ENCODE assay signal across 10 mouse cellular contexts in genomic region chr13:52572451-52573446, GRCm38 (mm10). TPM values are rescaled to one million over a fixed set of nuclear protein-coding genes. Genes with fewer than 3 reads are reported as not detected.
DNase-seq lines count a peak whose midpoint lies in the region; ATAC-seq and TF ChIP-seq lines count a peak whose summit lies in the region.
"Had no signal": no experiment of that assay in that cellular context is flagged by ENCODE, and none has a peak within 500 bp of the region (broad histone marks: within the 10 kb centered on the region; RNA-seq: fewer than 3 reads in every experiment).

No protein-coding gene starts in this region.

- peak; percentile 99 for TF ChIP-seq EP300 in CH12.LX (IDR thresholded peaks at IDR 0.05; ENCODE audit: low read length)

- 78% methylated on average over 9 of the region's 9 CpGs for WGBS in hindbrain, postnatal 0 days
- WGBS in forebrain, postnatal 0 days, result 79% methylated on average over 9 of the region's 9 CpGs

- peak; percentile 53 for TF ChIP-seq POLR2A in CH12.LX (IDR thresholded peaks at IDR 0.05; ENCODE audit: low read depth, low read length)

- no peak for TF ChIP-seq CTCF in CH12.LX (conservative IDR thresholded peaks at IDR 0.05 in 1 of 2, IDR thresholded peaks at IDR 0.05 in 1 of 2; ENCODE audit: low read depth in 2 of 2, low read length in 2 of 2)
- no peak for TF ChIP-seq CTCF in hindbrain, postnatal 0 days (IDR thresholded peaks at IDR 0.05; ENCODE audit: low read depth)
- no peak for TF ChIP-seq CTCF in forebrain, postnatal 0 days (IDR thresholded peaks at IDR 0.05; ENCODE audit: low read depth)

- in situ Hi-C loops in CH12.LX (cut with MboI; ENCODE audit: low pct_ligation_motif_present, low pct_unique_long_range_greater_than_20kb, low sequenced_read_pairs), result loop anchor here (5.0 to 25.0 kb wide), 2 partner anchors 40 to 735 kb away; partner anchors contain the start of gene Gadd45g

- DNase-seq in heart, adult 8-10 months (ENCODE audit: low spot score), result peak; percentile 42
- DNase-seq in heart, postnatal 10 days, result no peak
- DNase-seq in CH12.LX (ENCODE audit: extremely low read depth), result peak; percentile 94
- no peak for DNase-seq in hindbrain, postnatal 0 days (ENCODE audit: low spot score)
- no peak for DNase-seq in embryo, embryonic 10 days (ENCODE audit: low spot score)
- no peak for DNase-seq in forebrain, postnatal 0 days

- TF ChIP-seq RAD21 in CH12.LX (IDR thresholded peaks at IDR 0.05; ENCODE audit: low read depth, low read length), result no peak; the same call in 1 of the 2 replicates

- H3K79me2 ChIP-seq in CH12.LX (replicated peaks; ENCODE audit: control insufficient read depth, extremely low read depth, insufficient read depth, poor library complexity, severe bottlenecking), result no peaks in the 10 kb centered on the region

- H3K27ac ChIP-seq in CH12.LX (ENCODE audit: insufficient read depth, low read depth), result peak overlapping the region; percentile 99
- peak overlapping the region; percentile 90 for H3K27ac ChIP-seq in brown adipose tissue, adult 24 weeks (replicated peaks; ENCODE audit: low read depth, low read length)
- H3K27ac ChIP-seq in hindbrain, postnatal 0 days, result no peak overlapping the region
- H3K27ac ChIP-seq in forebrain, postnatal 0 days (ENCODE audit: low read depth, low read length), result no peak overlapping the region
- H3K27ac ChIP-seq: embryonic facial prominence, embryonic 12.5 days; midbrain, embryonic 13.5 days had no signal

- H3K9ac ChIP-seq in CH12.LX (ENCODE audit: insufficient read depth, low read depth), result peak overlapping the region; percentile 54; the same call in 1 of the 2 replicates
- no peak overlapping the region for H3K9ac ChIP-seq in hindbrain, postnatal 0 days (replicated peaks; ENCODE audit: low read length)
- H3K9ac ChIP-seq in forebrain, postnatal 0 days, result no peak overlapping the region
- H3K9ac ChIP-seq: embryonic facial prominence, embryonic 12.5 days; midbrain, embryonic 13.5 days had no signal

- dilution Hi-C loops in CH12.LX (cut with MboI; ENCODE audit: extremely low pct_ligation_motif_present, extremely low pct_unique_long_range_greater_than_20kb, low sequenced_read_pairs), result no loop called here

- peaks cover 48 to 87% of the 10 kb centered on the region in 2 experiments for H3K4me1 ChIP-seq in CH12.LX (ENCODE audit: control insufficient read depth in 1 of 2, insufficient read depth in 2 of 2)
- H3K4me1 ChIP-seq in brown adipose tissue, adult 24 weeks (ENCODE audit: control insufficient read depth, insufficient read depth, insufficient read length, low read length), result no peaks in the 10 kb centered on the region
- H3K4me1 ChIP-seq in megakaryocyte, embryonic 14.5 days, result peaks cover 97% of the 10 kb centered on the region
- no peaks in the 10 kb centered on the region for H3K4me1 ChIP-seq in hindbrain, postnatal 0 days (ENCODE audit: insufficient read depth, low read length)
- H3K4me1 ChIP-seq in forebrain, postnatal 0 days (ENCODE audit: insufficient read depth), result no peaks in the 10 kb centered on the region

- H3K36me3 ChIP-seq in CH12.LX (replicated peaks in 1 of 2; ENCODE audit: control insufficient read depth in 1 of 2, insufficient read depth in 1 of 2, low read length in 1 of 2), result peaks cover 0 to 14% of the 10 kb centered on the region in 2 experiments
- H3K36me3 ChIP-seq in megakaryocyte, embryonic 14.5 days (replicated peaks; ENCODE audit: low read length), result peaks cover 21% of the 10 kb centered on the region
- no peaks in the 10 kb centered on the region for H3K36me3 ChIP-seq in hindbrain, postnatal 0 days (ENCODE audit: insufficient read depth, low read length)
- no peaks in the 10 kb centered on the region for H3K36me3 ChIP-seq in forebrain, postnatal 0 days (ENCODE audit: insufficient read depth)
- H3K36me3 ChIP-seq: embryonic facial prominence, embryonic 12.5 days; midbrain, embryonic 13.5 days had no signal

- intact Hi-C loops in heart, postnatal 10 days (cut with DNase I), result no loop called here

- H3K9me3 ChIP-seq in CH12.LX (replicated peaks; ENCODE audit: low read length), result peaks cover 4% of the 10 kb centered on the region
- H3K9me3 ChIP-seq in megakaryocyte, embryonic 14.5 days, result no peaks in the 10 kb centered on the region
- no peaks in the 10 kb centered on the region for H3K9me3 ChIP-seq in hindbrain, postnatal 0 days (ENCODE audit: low read length)
- no peaks in the 10 kb centered on the region for H3K9me3 ChIP-seq in forebrain, postnatal 0 days (ENCODE audit: low read length)
- H3K9me3 ChIP-seq: embryonic facial prominence, embryonic 12.5 days; midbrain, embryonic 13.5 days had no signal

- peak overlapping the region; percentile 80 for H3K4me2 ChIP-seq in CH12.LX (ENCODE audit: insufficient read depth, low read depth, poor library complexity, severe bottlenecking)
- no peak overlapping the region for H3K4me2 ChIP-seq in hindbrain, postnatal 0 days (ENCODE audit: low read depth, low read length)
- no peak overlapping the region for H3K4me2 ChIP-seq in forebrain, postnatal 0 days (ENCODE audit: low read depth)
- H3K4me2 ChIP-seq: embryonic facial prominence, embryonic 12.5 days; midbrain, embryonic 13.5 days had no signal

- H3K27me3 ChIP-seq in CH12.LX (replicated peaks), result no peaks in the 10 kb centered on the region
- H3K27me3 ChIP-seq in megakaryocyte, embryonic 14.5 days (replicated peaks), result no peaks in the 10 kb centered on the region
- H3K27me3 ChIP-seq in hindbrain, postnatal 0 days (ENCODE audit: insufficient read depth, low read length), result no peaks in the 10 kb centered on the region
- H3K27me3 ChIP-seq in forebrain, postnatal 0 days (ENCODE audit: insufficient read depth, low read length), result no peaks in the 10 kb centered on the region
- H3K27me3 ChIP-seq: embryonic facial prominence, embryonic 12.5 days had no signal

- peak overlapping the region in 2 of 3 experiments; percentile 36 to 46 for H3K4me3 ChIP-seq in CH12.LX (replicated peaks in 1 of 3; ENCODE audit: low read depth in 2 of 3, low read length in 2 of 3, poor library complexity in 1 of 3)
- H3K4me3 ChIP-seq in brown adipose tissue, adult 24 weeks (ENCODE audit: insufficient read depth, low read depth, low read length), result no peak overlapping the region
- peak overlapping the region; percentile 81 for H3K4me3 ChIP-seq in megakaryocyte, embryonic 14.5 days (replicated peaks)
- no peak overlapping the region for H3K4me3 ChIP-seq in hindbrain, postnatal 0 days (ENCODE audit: low read length)
- H3K4me3 ChIP-seq in forebrain, postnatal 0 days (ENCODE audit: low read depth, low read length), result no peak overlapping the region
- H3K4me3 ChIP-seq: embryonic facial prominence, embryonic 12.5 days; midbrain, embryonic 13.5 days had no signal

- ATAC-seq in hindbrain, postnatal 0 days, result no peak
- ATAC-seq in forebrain, postnatal 0 days, result no peak
- ATAC-seq: midbrain, embryonic 13.5 days had no signal

TF ChIP-seq in CH12.LX, 34 proteins besides CTCF, POLR2A, EP300 and RAD21 (continues in another document):
- TF ChIP-seq CHD2 (IDR thresholded peaks at IDR 0.05; ENCODE audit: low read length), result peak; percentile 53
- 0 out of 2 replicates have a peak, but pooled peaks have one; percentile 4 for TF ChIP-seq ZNF384 (IDR thresholded peaks at IDR 0.05; ENCODE audit: low read depth, low read length)
- peak; percentile 47; the same call in 1 of the 2 replicates for TF ChIP-seq MEF2A (IDR thresholded peaks at IDR 0.05; ENCODE audit: borderline replicate concordance, low read depth, low read length)
- 0 out of 2 replicates have a peak, but pooled peaks have one; percentile 33 for TF ChIP-seq ELF1 (IDR thresholded peaks at IDR 0.05; ENCODE audit: low read depth, low read length)
- peak; percentile 62; the same call in 1 of the 2 replicates for TF ChIP-seq TBP (conservative IDR thresholded peaks at IDR 0.05; ENCODE audit: low read depth, low read length)
- TF ChIP-seq BHLHE40 (IDR thresholded peaks at IDR 0.05; ENCODE audit: low read depth, low read length), result peak; percentile 80
- no peak for TF ChIP-seq MXI1 (IDR thresholded peaks at IDR 0.05; ENCODE audit: low read depth, low read length)
- no peak for TF ChIP-seq KAT2A (IDR thresholded peaks at IDR 0.05; ENCODE audit: insufficient replicate concordance, low read length)
- peak; percentile 91 for TF ChIP-seq SIN3A (IDR thresholded peaks at IDR 0.05; ENCODE audit: low read length)
- TF ChIP-seq RCOR1 (conservative IDR thresholded peaks at IDR 0.05; ENCODE audit: low read depth, low read length), result peak; percentile 93
- peak; percentile 98 for TF ChIP-seq ETS1 (conservative IDR thresholded peaks at IDR 0.05; ENCODE audit: low read depth, low read length)
- peak; percentile 37; the same call in 1 of the 2 replicates for TF ChIP-seq MAX (IDR thresholded peaks at IDR 0.05; ENCODE audit: low read length)
- TF ChIP-seq IRF4 (IDR thresholded peaks at IDR 0.05; ENCODE audit: low read depth, low read length), result peak; percentile 100

RNA-seq across cellular contexts. Expression of gene Syk, which starts 10.2 kb away (rescaled TPM):
- 10 to 100 TPM; 16.1 to 18.7 (median 17.6) TPM for total RNA-seq in heart, adult 8-10 months (2022)
- 10 to 100 TPM; 17.6 to 22.0 TPM for total RNA-seq in heart, postnatal 10 days (2021)
- 151 and 163 TPM in 2 replicates for total RNA-seq in CH12.LX (2012; rRNA removed)
- 108 and 117 TPM in 2 replicates for total RNA-seq in CH12.LX (2014; rRNA removed)
- 171 and 185 TPM in 2 replicates for polyA plus RNA-seq in CH12.LX (2012; ENCODE audit: insufficient read length, low read depth)
- polyA plus RNA-seq in brown adipose tissue, adult 24 weeks (2012; ENCODE audit: insufficient read depth, insufficient read length, missing spikeins), result 2.7 and 3.8 TPM in 2 replicates
- polyA plus RNA-seq in megakaryocyte, embryonic 14.5 days (2012; ENCODE audit: insufficient read depth, low replicate concordance), result 33.3 and 55.7 TPM in 2 replicates
- 1.8 and 2.7 TPM in 2 replicates for total RNA-seq in hindbrain, postnatal 0 days (2014; rRNA removed)
- polyA plus RNA-seq in hindbrain, postnatal 0 days (2015; fragmentation: Nextera tagmentation; extraction: Ambion mirVana), result 1.1 and 1.2 TPM in 2 replicates
- 2.6 and 4.5 TPM in 2 replicates for total RNA-seq in forebrain, postnatal 0 days (2014; rRNA removed)
- 0.88 and 1.6 TPM in 2 replicates for polyA plus RNA-seq in forebrain, postnatal 0 days (2015; fragmentation: Nextera tagmentation; extraction: Ambion mirVana)

RNA-seq across cellular contexts. Expression of gene Diras2, which starts 41.7 kb away (rescaled TPM):
- total RNA-seq in heart, adult 8-10 months (2022), result under 1 TPM; 0.13 to 0.31 (median 0.21) TPM
- 1 to 10 TPM in 1 of 2 experiments, under 1 TPM in 1; 0.79 to 1.4 TPM for total RNA-seq in heart, postnatal 10 days (2021)
- 6.5 and 8.5 TPM in 2 replicates for total RNA-seq in CH12.LX (2012; rRNA removed)
- 2.8 and 3.0 TPM in 2 replicates for total RNA-seq in CH12.LX (2014; rRNA removed)
- 3.6 and 3.9 TPM in 2 replicates for polyA plus RNA-seq in CH12.LX (2012; ENCODE audit: insufficient read length, low read depth)
- polyA plus RNA-seq in brown adipose tissue, adult 24 weeks (2012; ENCODE audit: insufficient read depth, insufficient read length, missing spikeins), result 0.28 TPM in 1 of 2 replicates, not detected in the other
- 1.3 TPM in 1 of 2 replicates, not detected in the other for polyA plus RNA-seq in megakaryocyte, embryonic 14.5 days (2012; ENCODE audit: insufficient read depth, low replicate concordance)
- 64.4 and 64.5 TPM in 2 replicates for total RNA-seq in hindbrain, postnatal 0 days (2014; rRNA removed)
- 7.3 and 7.9 TPM in 2 replicates for polyA plus RNA-seq in hindbrain, postnatal 0 days (2015; fragmentation: Nextera tagmentation; extraction: Ambion mirVana)
- total RNA-seq in forebrain, postnatal 0 days (2014; rRNA removed), result 41.5 and 47.6 TPM in 2 replicates
- 4.8 and 6.3 TPM in 2 replicates for polyA plus RNA-seq in forebrain, postnatal 0 days (2015; fragmentation: Nextera tagmentation; extraction: Ambion mirVana)

Comparison
In these comparisons a context has a peak if more than half of its experiments do, and no peak if none do; other contexts are left out.
1. DNase-seq: peak in heart, adult 8-10 months (single experiment) and CH12.LX (single experiment); none in heart, postnatal 10 days (0 of 2), hindbrain, postnatal 0 days (single experiment), embryo, embryonic 10 days (single experiment) and forebrain, postnatal 0 days (single experiment).
2. H3K27ac ChIP-seq: peak in CH12.LX (single experiment) and brown adipose tissue, adult 24 weeks (single experiment); none in hindbrain, postnatal 0 days (single experiment) and forebrain, postnatal 0 days (single experiment).
3. H3K4me3 ChIP-seq: peak in CH12.LX (2 of 3) and megakaryocyte, embryonic 14.5 days (single experiment); none in brown adipose tissue, adult 24 weeks (single experiment), hindbrain, postnatal 0 days (single experiment) and forebrain, postnatal 0 days (single experiment).
4. RNA of gene Syk, which starts 10.2 kb away (total RNA-seq): 108 to 163 TPM in CH12.LX; 17.6 to 22.0 TPM in heart, postnatal 10 days, 16.1 to 18.7 TPM in heart, adult 8-10 months, 2.6 to 4.5 TPM in forebrain, postnatal 0 days and 1.8 to 2.7 TPM in hindbrain, postnatal 0 days; every median in the first group is over 4 times any median in the second.